Mouse (Mus musculus) left cerebral cortex, adult 11 months (tissue): ENCODE measurements around the gene Gm42791.
A peak's percentile ranks its signal among the peaks of the same experiment; 100 is the strongest.

Experiments
- DNase-seq: peaks from one replicate; pipeline ENCODE4 v3.0.0; 2022; ENCODE audit warnings: low spot score

Gm42791 gene

GRCm38 (mm10) chr5:149007295-149007646 lies 12.3 kb upstream of the Gm42791 start:
- no peak for DNase-seq

GRCm38 (mm10) chr5:149006362-149007294 lies 11.7 kb upstream of the Gm42791 start:
- DNase-seq: peak; percentile 98

GRCm38 (mm10) chr5:149005701-149006361 lies 10.9 kb upstream of the Gm42791 start:
- no peak for DNase-seq

GRCm38 (mm10) chr5:149005083-149005482 lies 10.1 kb upstream of the Gm42791 start:
- DNase-seq: no peak

- DNase-seq: no peak
These were observed 8.2 kb upstream of the Gm42791 start for GRCm38 (mm10) chr5:149003137-149003536.

- DNase-seq: no peak
These were observed 7.8 kb upstream of the Gm42791 start for GRCm38 (mm10) chr5:149002803-149003115.

GRCm38 (mm10) chr5:149002034-149002802 lies 7.3 kb upstream of the Gm42791 start:
- DNase-seq: no peak

GRCm38 (mm10) chr5:148999802-149000201 lies 4.9 kb upstream of the Gm42791 start:
- no peak for DNase-seq

GRCm38 (mm10) chr5:148998512-148998911 lies 3.6 kb upstream of the Gm42791 start:
- no peak for DNase-seq

GRCm38 (mm10) chr5:148996709-148997037 lies 1.7 kb upstream of the Gm42791 start:
- no peak for DNase-seq

- DNase-seq: no peak
These were observed 1.2 kb upstream of the Gm42791 start for GRCm38 (mm10) chr5:148995962-148996708.

- DNase-seq: no peak
These were observed 639 bp downstream of the Gm42791 start for GRCm38 (mm10) chr5:148994311-148994705.

- no peak for DNase-seq
These were observed 2.3 kb downstream of the Gm42791 start for GRCm38 (mm10) chr5:148992598-148992997.

GRCm38 (mm10) chr5:148990891-148991311 lies 4.0 kb downstream of the Gm42791 start:
- DNase-seq: no peak

- DNase-seq: no peak
These were observed 5.5 kb downstream of the Gm42791 start for GRCm38 (mm10) chr5:148989480-148989879.

GRCm38 (mm10) chr5:148984961-148985360 lies 10.0 kb downstream of the Gm42791 start:
- DNase-seq: no peak

- no peak for DNase-seq
These were observed 11.3 kb downstream of the Gm42791 start for GRCm38 (mm10) chr5:148983696-148984095.

GRCm38 (mm10) chr5:148983108-148983664 lies 11.8 kb downstream of the Gm42791 start:
- no peak for DNase-seq

GRCm38 (mm10) chr5:148982396-148982795 lies 12.6 kb downstream of the Gm42791 start:
- DNase-seq: no peak

GRCm38 (mm10) chr5:148980607-148981006 lies 14.3 kb downstream of the Gm42791 start:
- no peak for DNase-seq

- no peak for DNase-seq
These were observed 16.3 kb downstream of the Gm42791 start for GRCm38 (mm10) chr5:148978458-148979165.
